Mouse (Mus musculus) E14TG2a.4 (cell line): ENCODE data around the gene Gnb2.
A peak's percentile ranks its signal among the peaks of the same experiment; 100 is the strongest.

Source experiments
- CTCF ChIP-seq: conservative IDR thresholded peaks from 2 replicates; pipeline ENCODE4 v1.5.1; 2014; ENCODE audit warnings: low read length
- NANOG ChIP-seq: IDR thresholded peaks from 2 replicates; pipeline ENCODE4 v1.6.1; 2014; ENCODE audit warnings: borderline replicate concordance, low read length, mixed read lengths

DNA sequence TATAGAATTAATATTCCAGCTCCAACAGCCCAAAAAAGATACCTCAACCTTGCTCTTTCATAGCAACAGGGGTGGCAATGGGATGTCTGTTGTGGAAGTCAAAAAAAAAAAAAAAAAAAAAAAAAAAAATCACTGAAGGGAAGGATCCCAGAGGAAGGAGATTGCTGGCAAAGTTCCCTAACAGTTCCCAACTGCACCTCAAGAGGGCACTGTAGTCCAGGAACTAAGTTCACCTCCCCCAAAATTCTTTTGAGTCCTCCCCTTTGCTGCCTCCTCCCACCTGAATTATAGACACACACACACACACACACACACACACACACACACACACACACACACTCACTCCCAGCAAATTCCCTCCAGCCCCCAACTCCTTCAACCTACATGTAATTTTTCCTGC, 52.2 kb downstream of the Gnb2 start:
- TF ChIP-seq NANOG (no peak), CTCF (peak; percentile 84)
